Mouse (Mus musculus) myocyte (in vitro differentiated cells): Measurements from ENCODE around the gene Slc39a9. TPM values are rescaled to one million over a fixed set of nuclear protein-coding genes. Genes with fewer than 3 reads are reported as not detected.
A peak's percentile ranks its signal among the peaks of the same experiment; 100 is the strongest.

Experiments used
- H3K27me3 ChIP-seq: one replicate; pipeline ENCODE4 v1.6.1; 2011; ENCODE audit not compliant: control insufficient read depth, insufficient read depth, insufficient read length
- H3K36me3 ChIP-seq: one replicate; pipeline ENCODE4 v1.6.1; 2011; ENCODE audit not compliant: control insufficient read depth, insufficient read depth
- H3K4me2 ChIP-seq: one replicate; pipeline ENCODE4 v1.6.1; 2011; ENCODE audit warnings: low read depth, control low read depth
- H3K4me3 ChIP-seq: one replicate; pipeline ENCODE4 v1.5.1; 2011; ENCODE audit warnings: mild to moderate bottlenecking, control low read depth, moderate library complexity
- H3K79me2 ChIP-seq: one replicate; pipeline ENCODE4 v1.6.1; 2011; ENCODE audit not compliant: control insufficient read depth, insufficient read depth
- H3ac ChIP-seq: one replicate; pipeline ENCODE4 v1.6.1; 2011; ENCODE audit not compliant: control insufficient read depth, insufficient read length
- CEBPB ChIP-seq: IDR thresholded peaks from 2 replicates; pipeline ENCODE4 v1.6.1; 2011; ENCODE audit warnings: mild to moderate bottlenecking, moderate library complexity; ENCODE audit not compliant: poor library complexity, insufficient read depth, severe bottlenecking
- E2F4 ChIP-seq: IDR thresholded peaks from one replicate; pipeline ENCODE4 v1.6.1; 2011; ENCODE audit warnings: mild to moderate bottlenecking, control low read depth, moderate library complexity; ENCODE audit not compliant: insufficient read depth
- MAX ChIP-seq: IDR thresholded peaks from one replicate; pipeline ENCODE4 v1.6.1; 2011; ENCODE audit warnings: low read depth, mild to moderate bottlenecking, control low read depth
- MYOD1 ChIP-seq, 3 experiments: IDR thresholded peaks; one replicate each; pipeline ENCODE4 v1.6.1; 2011; ENCODE audit warnings: control low read depth in 2 of 3, low read depth in 2 of 3, mild to moderate bottlenecking in 2 of 3, moderate library complexity in 1 of 3; ENCODE audit not compliant: insufficient read length in 2 of 3, control insufficient read depth in 1 of 3
- MYOG ChIP-seq, 3 experiments: IDR thresholded peaks; one replicate each; pipeline ENCODE4 v1.6.1; 2011; ENCODE audit warnings: control low read depth in 2 of 3, low read depth in 2 of 3, mild to moderate bottlenecking in 2 of 3; ENCODE audit not compliant: insufficient read length in 2 of 3, control insufficient read depth in 1 of 3, insufficient read depth in 1 of 3
- POLR2A ChIP-seq: IDR thresholded peaks from one replicate; pipeline ENCODE4 v1.6.1; 2011; ENCODE audit warnings: low read depth, mild to moderate bottlenecking, control low read depth, moderate library complexity; ENCODE audit not compliant: insufficient read length
- POLR2AphosphoS2 ChIP-seq: IDR thresholded peaks from one replicate; pipeline ENCODE4 v1.6.1; 2011; ENCODE audit warnings: low read depth, control low read depth; ENCODE audit not compliant: insufficient read length
- REST ChIP-seq: IDR thresholded peaks from one replicate; pipeline ENCODE4 v1.6.1; 2011; ENCODE audit warnings: mild to moderate bottlenecking, control low read depth, moderate library complexity; ENCODE audit not compliant: insufficient read depth, insufficient read length
- SRF ChIP-seq: IDR thresholded peaks from one replicate; pipeline ENCODE4 v1.6.1; 2011; ENCODE audit warnings: low read depth; ENCODE audit not compliant: control insufficient read depth, insufficient read length
- TCF12 ChIP-seq: IDR thresholded peaks from one replicate; pipeline ENCODE4 v1.6.1; 2011; ENCODE audit warnings: mild to moderate bottlenecking, control low read depth; ENCODE audit not compliant: poor library complexity, insufficient read depth, severe bottlenecking
- TCF3 ChIP-seq: IDR thresholded peaks from one replicate; pipeline ENCODE4 v1.6.1; 2011; ENCODE audit warnings: low read depth, control low read depth; ENCODE audit not compliant: insufficient read length
- USF1 ChIP-seq: IDR thresholded peaks from one replicate; pipeline ENCODE4 v1.6.1; 2011; ENCODE audit warnings: low read depth, mild to moderate bottlenecking, control low read depth, moderate library complexity
- polyA plus RNA-seq: library from polyadenylated mRNA; unstranded; fragments of >200 nt; fragmentation: generic; extraction: Trizol; gene quantifications from one replicate; pipeline ENCODE4 v1.2.1, GENCODE M21; 2012; ENCODE audit warnings: missing spikeins

Gene Slc39a9
- 16.6 TPM for polyA plus RNA-seq

DNA sequence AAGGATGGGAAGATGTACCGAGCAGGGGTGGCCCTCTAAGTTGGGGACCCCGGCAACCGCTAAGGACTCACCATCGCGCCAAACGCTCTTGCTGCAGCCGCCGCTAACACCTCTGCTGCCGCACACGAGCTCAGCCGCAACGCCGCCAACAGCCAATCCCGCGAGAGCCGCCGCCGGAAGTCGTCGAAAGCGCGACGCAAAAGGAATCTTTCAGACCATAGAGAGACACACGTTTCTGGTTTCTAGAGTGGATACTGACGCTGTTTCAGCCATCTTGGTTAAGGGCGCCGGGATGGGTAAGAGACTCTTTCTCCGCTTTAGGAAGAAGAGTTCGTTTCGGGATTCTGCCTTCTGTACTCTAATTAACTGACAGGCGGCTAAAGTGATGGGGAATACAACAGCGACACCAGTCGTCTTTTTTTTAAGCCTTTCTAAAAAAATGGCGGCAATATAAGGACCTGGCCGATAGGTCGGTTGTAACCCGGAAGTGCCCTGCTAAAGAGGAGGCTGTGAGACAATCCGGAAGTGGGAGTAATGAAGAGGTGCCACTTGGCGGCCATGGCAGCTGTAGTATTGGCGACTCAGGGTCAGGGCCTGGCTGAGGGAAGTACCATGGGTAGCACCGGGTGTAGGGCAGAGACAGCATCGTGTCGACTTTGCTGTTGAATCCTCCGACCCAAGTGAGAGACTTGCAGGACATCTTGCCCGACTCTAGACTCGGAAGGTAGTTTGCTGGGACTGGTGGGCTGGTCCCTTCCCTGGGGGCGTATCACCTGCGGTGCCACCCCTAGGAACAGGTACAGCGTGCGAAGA is at the start of gene Slc39a9, which contains the start of gene Erh:
Slc39a9 (plus strand) TSS at position 191 of the 813 bp plus-strand sequence.
Erh (minus strand) TSS at position 649 of the 813 bp plus-strand sequence.
- H3K4me3 ChIP-seq: peak within 1 kb of the TSS; percentile 87
- TF ChIP-seq POLR2AphosphoS2 (peak; percentile 80), POLR2A (peak; percentile 88), SRF (peak; percentile 76), TCF12 (no peak), MYOD1 (IDR thresholded peaks at IDR 0.05; ENCODE audit: control insufficient read depth in 1 of 3, insufficient read length in 2 of 3, low read depth in 2 of 3) (peak in 2 of 3 experiments; percentile 20 to 49), TCF3 (no peak), MAX (peak; percentile 57), CEBPB (no peak), MYOG (IDR thresholded peaks at IDR 0.05; ENCODE audit: control insufficient read depth in 1 of 3, insufficient read depth in 1 of 3, insufficient read length in 2 of 3, low read depth in 2 of 3) (peak in 1 of 3 experiments; percentile 51)
- H3K79me2 ChIP-seq: peaks cover 92% of the 10 kb centered on the region
- peak within 1 kb of the TSS; percentile 46 for H3ac ChIP-seq
- peak within 1 kb of the TSS; percentile 63 for H3K4me2 ChIP-seq
- no peaks in the 10 kb centered on the region for H3K27me3 ChIP-seq
- H3K36me3 ChIP-seq: peaks cover 29% of the 10 kb centered on the region

DNA sequence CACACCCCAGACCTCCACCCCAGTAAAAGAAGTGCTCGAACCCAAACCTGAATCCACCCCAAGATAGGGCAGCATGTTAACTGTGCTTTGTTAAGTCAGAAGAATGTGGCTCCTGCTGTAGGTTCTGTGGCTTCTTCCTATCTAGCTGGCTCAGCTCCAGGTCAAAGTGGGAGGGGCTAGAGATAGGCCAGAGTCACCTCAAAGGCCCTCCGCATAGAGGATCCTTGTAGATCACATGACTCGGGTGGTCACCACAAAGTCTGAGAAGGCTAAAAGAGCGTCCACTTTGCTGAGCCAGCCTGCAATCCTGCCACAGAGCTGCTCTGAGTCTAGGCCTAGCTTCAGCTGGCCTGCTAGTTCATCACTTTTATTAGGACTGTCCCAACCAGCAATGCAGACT is 49.5 kb upstream of the Slc39a9 start:
- no peak overlapping the region for H3K4me2 ChIP-seq
- no peak for TF ChIP-seq TCF3
- no peak for TF ChIP-seq REST
- no peak for TF ChIP-seq MYOD1 (IDR thresholded peaks at IDR 0.05; ENCODE audit: control insufficient read depth in 1 of 3, insufficient read length in 2 of 3, low read depth in 2 of 3)
- no peak for TF ChIP-seq POLR2AphosphoS2
- TF ChIP-seq POLR2A: no peak
- TF ChIP-seq MYOG (IDR thresholded peaks at IDR 0.05; ENCODE audit: control insufficient read depth in 1 of 3, insufficient read depth in 1 of 3, insufficient read length in 2 of 3, low read depth in 2 of 3): no peak
- no peak for TF ChIP-seq TCF12
- TF ChIP-seq E2F4: no peak
- TF ChIP-seq MAX: no peak
- no peak for TF ChIP-seq CEBPB
- no peak for TF ChIP-seq USF1
- TF ChIP-seq SRF: no peak

DNA sequence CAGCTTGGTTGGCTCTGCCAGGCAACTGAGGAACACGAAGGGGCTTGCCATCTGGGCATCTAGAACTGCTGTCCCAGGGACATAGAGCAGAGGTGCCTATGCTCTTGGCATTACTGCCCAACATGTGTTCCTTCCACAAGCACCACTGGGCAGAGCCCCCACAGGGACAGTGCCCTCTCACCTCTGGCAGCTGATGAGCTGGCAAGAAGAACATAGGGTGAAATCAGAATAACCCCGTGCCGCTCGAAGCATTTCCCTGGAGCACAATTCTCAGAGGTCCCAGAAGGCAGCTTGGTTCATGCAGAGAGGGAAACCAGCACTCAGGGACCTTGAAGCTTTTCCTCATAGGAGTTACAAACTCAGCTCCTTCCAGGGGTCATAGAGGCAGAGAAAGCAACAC is 48.9 kb upstream of the Slc39a9 start:
- Histone ChIP-seq H3K27me3 (peaks cover 51% of the 10 kb centered on the region), H3K36me3 (no peaks in the 10 kb centered on the region), H3ac (no peak overlapping the region), H3K4me2 (no peak overlapping the region), H3K4me3 (no peak overlapping the region), H3K79me2 (no peaks in the 10 kb centered on the region)
- TF ChIP-seq E2F4 (no peak), TCF12 (no peak), MAX (no peak), MYOG (IDR thresholded peaks at IDR 0.05; ENCODE audit: control insufficient read depth in 1 of 3, insufficient read depth in 1 of 3, insufficient read length in 2 of 3, low read depth in 2 of 3) (no peak), REST (no peak), CEBPB (no peak), TCF3 (no peak), USF1 (no peak), POLR2AphosphoS2 (no peak), SRF (no peak)

More for the DNA sequence above, 49.5 kb upstream of the Slc39a9 start:
- Histone ChIP-seq H3ac (no peak overlapping the region), H3K36me3 (no peaks in the 10 kb centered on the region), H3K4me3 (no peak overlapping the region), H3K79me2 (no peaks in the 10 kb centered on the region), H3K27me3 (peaks cover 51% of the 10 kb centered on the region)

GRCm38 (mm10) chr12:80595566-80595965 is 48.1 kb upstream of the Slc39a9 start:
- no peaks in the 10 kb centered on the region for H3K36me3 ChIP-seq
- H3K79me2 ChIP-seq: no peaks in the 10 kb centered on the region
- no peak for TF ChIP-seq TCF3
- TF ChIP-seq CEBPB: no peak
- no peak for TF ChIP-seq TCF12
- no peak for TF ChIP-seq POLR2A
- TF ChIP-seq REST: no peak
- no peak for TF ChIP-seq MYOG (IDR thresholded peaks at IDR 0.05; ENCODE audit: control insufficient read depth in 1 of 3, insufficient read depth in 1 of 3, insufficient read length in 2 of 3, low read depth in 2 of 3)
- TF ChIP-seq POLR2AphosphoS2: no peak
- TF ChIP-seq USF1: no peak
- no peak for TF ChIP-seq E2F4
- no peak for TF ChIP-seq SRF
- no peak for TF ChIP-seq MAX
- TF ChIP-seq MYOD1 (IDR thresholded peaks at IDR 0.05; ENCODE audit: control insufficient read depth in 1 of 3, insufficient read length in 2 of 3, low read depth in 2 of 3): no peak
- H3K4me3 ChIP-seq: no peak overlapping the region
- peaks cover 47% of the 10 kb centered on the region for H3K27me3 ChIP-seq
- no peak overlapping the region for H3ac ChIP-seq
- no peak overlapping the region for H3K4me2 ChIP-seq
